Mouse (Mus musculus) midbrain, embryonic 14.5 days (tissue): ENCODE measurements around the gene Phf11b. TPM values are rescaled to one million over a fixed set of nuclear protein-coding genes. Genes with fewer than 3 reads are reported as not detected.
"Not testable (repeated sequence)": the region's sequence is repeated elsewhere in the genome, so short reads cannot be mapped to it uniquely, and the experiment has no call there.

Experiments
- ATAC-seq: fragments of 200-750 bp; cut with Nextera tagmentation; 2 replicates; pipeline ENCODE4 v1.8.0; 2017; ENCODE audit warnings: moderate number of reproducible peaks, moderate library complexity; ENCODE audit not compliant: low FRiP score, low TSS enrichment
- DNase-seq: peaks from one replicate; pipeline ENCODE4 v3.0.0-alpha.2; 2015
- H3K27ac ChIP-seq: fragments of 300-500 bp; sonication (generic); replicated peaks from 2 replicates; pipeline ENCODE4 v1.5.1; 2014; ENCODE audit warnings: mild to moderate bottlenecking, low read depth, low read length, moderate library complexity
- H3K27me3 ChIP-seq: fragments of 300-500 bp; sonication (generic); 2 replicates; pipeline ENCODE4 v1.6.1; 2014; ENCODE audit warnings: low read length, control low read depth, mixed read lengths; ENCODE audit not compliant: control insufficient read depth, insufficient read depth
- H3K36me3 ChIP-seq: fragments of 300-500 bp; sonication (generic); 2 replicates; pipeline ENCODE4 v1.6.1; 2014; ENCODE audit warnings: low read length, control low read depth; ENCODE audit not compliant: control insufficient read depth, insufficient read depth
- H3K4me1 ChIP-seq: fragments of 300-500 bp; sonication (generic); 2 replicates; pipeline ENCODE4 v1.6.1; 2014; ENCODE audit warnings: mild to moderate bottlenecking, antibody characterized with exemption, low read length, control low read depth; ENCODE audit not compliant: control insufficient read depth, insufficient read depth
- H3K4me2 ChIP-seq: fragments of 300-500 bp; sonication (generic); 2 replicates; pipeline ENCODE4 v1.6.1; 2014; ENCODE audit warnings: mild to moderate bottlenecking, low read length, moderate library complexity
- H3K4me3 ChIP-seq: fragments of 300-500 bp; sonication (generic); replicated peaks from 2 replicates; pipeline ENCODE4 v1.5.1; 2014; ENCODE audit warnings: low read depth, low read length
- H3K9ac ChIP-seq: fragments of 300-500 bp; sonication (generic); replicated peaks from 2 replicates; pipeline ENCODE4 v1.6.1; 2014; ENCODE audit warnings: mild to moderate bottlenecking, low read length, moderate library complexity
- H3K9me3 ChIP-seq: fragments of 300-500 bp; sonication (generic); 2 replicates; pipeline ENCODE4 v1.6.1; 2016; ENCODE audit warnings: low read length, control low read depth, mixed read lengths; ENCODE audit not compliant: control insufficient read depth
- WGBS: fragments of 180-500 bp; shearing (Covaris S2); extraction: QIAGEN DNeasy Blood & Tissue Kit; methylation state at CpG from one replicate; pipeline ENCODE4 v1.1.7; 2014; 5-methylcytosine and 5-hydroxymethylcytosine counted together
- polyA plus RNA-seq: library from polyadenylated mRNA; unstranded; fragments of >200 nt; fragmentation: Nextera tagmentation; extraction: Ambion mirVana; gene quantifications from 2 replicates; pipeline ENCODE4 v1.2.1, GENCODE M21; 2014

Phf11b gene
- polyA plus RNA-seq, result 2.5 TPM in 1 of 2 replicates, not detected in the other

DNA sequence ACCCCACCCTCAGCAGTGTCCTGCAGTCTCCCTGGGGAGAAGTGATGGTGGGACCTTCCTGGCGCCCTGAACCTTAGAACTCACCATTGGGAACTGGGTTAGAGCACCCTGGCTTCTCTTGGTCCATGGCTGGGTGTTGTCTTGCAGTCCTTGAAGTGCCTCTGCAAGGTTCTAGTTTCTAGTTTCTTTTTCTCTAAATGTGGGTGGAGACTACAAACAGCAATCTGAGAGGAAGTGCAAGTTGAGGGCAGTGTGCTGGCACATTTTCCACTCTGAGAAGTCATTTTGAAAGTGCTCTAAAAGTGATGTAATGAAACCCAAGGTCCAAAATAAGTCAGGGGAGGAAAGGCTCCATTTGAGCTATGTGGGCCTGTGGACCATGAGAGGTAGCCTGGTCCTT, at the start of gene Phf11b:
TSS of gene Phf11b (minus strand) at position 163 of the 400 bp plus-strand sequence.
- not testable (repeated sequence) for H3K4me2 ChIP-seq, H3K27ac ChIP-seq, ATAC-seq, H3K36me3 ChIP-seq, H3K9ac ChIP-seq, H3K4me1 ChIP-seq, H3K9me3 ChIP-seq, H3K4me3 ChIP-seq, DNase-seq, H3K27me3 ChIP-seq
- WGBS, result 70% methylated on average over 1 of the region's 1 CpGs

DNA sequence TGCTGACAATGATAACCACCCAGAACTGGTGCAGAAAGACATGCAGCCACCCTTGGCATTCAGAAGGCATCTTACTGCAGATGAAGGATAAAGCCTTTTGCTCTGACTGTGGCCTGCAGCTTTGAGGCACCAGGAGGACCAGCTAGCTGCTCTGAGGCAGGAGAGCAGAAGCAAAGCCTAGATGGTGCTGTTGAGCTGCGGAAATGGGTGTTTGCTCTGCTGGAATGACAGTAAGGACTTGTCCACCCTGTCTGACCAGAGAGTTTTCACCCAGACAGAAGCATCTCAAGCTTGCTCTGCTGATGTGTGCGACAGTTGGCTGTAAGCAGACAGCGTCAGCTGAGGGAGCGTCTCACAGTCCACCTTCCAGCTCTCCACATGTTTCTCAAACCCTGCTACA, 49.0 kb upstream of the Phf11b start:
- H3K9me3 ChIP-seq, H3K36me3 ChIP-seq, ATAC-seq, H3K9ac ChIP-seq, H3K27me3 ChIP-seq, H3K4me2 ChIP-seq, H3K4me1 ChIP-seq, H3K4me3 ChIP-seq, H3K27ac ChIP-seq: not testable (repeated sequence)
- DNase-seq, result peak; percentile 4
- 79% methylated on average over 4 of the region's 4 CpGs for WGBS

DNA sequence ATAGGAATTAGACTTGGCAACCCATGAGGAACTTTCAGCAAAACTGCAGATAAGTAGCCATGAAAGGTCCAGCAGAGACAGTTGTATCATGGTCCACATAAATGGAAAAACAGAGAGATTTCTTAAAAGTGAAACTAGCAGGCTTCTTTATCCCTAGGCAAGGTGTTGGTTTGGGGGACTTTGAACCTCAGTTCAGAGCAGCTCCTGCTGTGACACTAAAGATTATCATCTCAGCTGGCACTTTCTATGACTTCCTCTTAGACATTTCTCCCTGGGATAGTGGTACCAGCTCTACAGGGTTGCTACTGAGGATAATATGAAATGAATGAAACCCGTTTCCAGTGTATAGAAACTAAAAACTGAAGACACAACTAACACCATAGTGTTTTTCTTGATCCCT, 48.4 kb upstream of the Phf11b start:
- no peak for ATAC-seq

DNA sequence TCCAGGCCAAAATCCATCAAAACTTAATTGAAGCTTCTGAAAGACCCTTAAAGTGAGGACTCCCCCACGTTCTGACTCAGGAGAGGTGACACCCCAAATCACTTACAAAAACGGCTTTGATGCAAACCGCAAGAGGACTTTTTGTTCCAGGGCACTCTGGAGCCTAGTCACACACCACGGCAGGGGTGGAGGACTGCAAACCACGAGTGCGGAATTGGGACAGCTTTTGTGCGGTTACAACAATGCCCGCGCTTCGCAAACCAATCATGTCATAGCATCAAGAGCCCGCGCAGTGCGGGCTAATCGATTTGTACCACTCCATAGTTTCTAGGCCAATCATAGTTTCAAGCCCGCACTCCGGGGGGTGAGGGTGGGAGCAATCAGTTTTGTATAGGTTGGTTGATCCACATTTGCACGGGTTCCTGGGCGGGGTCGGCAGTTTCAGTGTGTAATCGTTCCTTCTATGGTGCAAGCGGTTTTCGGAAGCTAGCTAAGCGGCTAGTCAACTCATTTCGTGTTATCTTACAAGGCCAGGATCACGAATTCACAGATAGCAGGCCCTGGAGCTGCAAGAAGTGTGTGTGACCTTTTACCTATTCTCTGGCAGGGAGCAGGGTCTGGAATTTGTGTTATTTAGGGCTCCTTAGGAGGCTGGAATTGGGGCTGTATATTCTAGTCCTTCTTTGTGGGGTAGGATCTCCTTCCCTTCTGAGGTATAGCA, 29.4 kb upstream of the Phf11b start:
- Histone ChIP-seq H3K9ac (no peak overlapping the region), H3K4me3 (no peak overlapping the region), H3K9me3 (no peaks in the 10 kb centered on the region), H3K27ac (no peak overlapping the region), H3K27me3 (no peaks in the 10 kb centered on the region), H3K36me3 (no peaks in the 10 kb centered on the region), H3K4me1 (no peaks in the 10 kb centered on the region), H3K4me2 (no peak overlapping the region)
- ATAC-seq, result no peak
- 93% methylated on average over 25 of the region's 25 CpGs for WGBS
- DNase-seq, result no peak

More for the DNA sequence above, 48.4 kb upstream of the Phf11b start:
- 52% methylated on average over 1 of the region's 1 CpGs for WGBS
- Histone ChIP-seq H3K4me2 (no peak overlapping the region), H3K27me3 (no peaks in the 10 kb centered on the region), H3K9ac (no peak overlapping the region), H3K36me3 (no peaks in the 10 kb centered on the region), H3K9me3 (no peaks in the 10 kb centered on the region), H3K4me1 (no peaks in the 10 kb centered on the region), H3K27ac (no peak overlapping the region), H3K4me3 (no peak overlapping the region)
- DNase-seq, result no peak

DNA sequence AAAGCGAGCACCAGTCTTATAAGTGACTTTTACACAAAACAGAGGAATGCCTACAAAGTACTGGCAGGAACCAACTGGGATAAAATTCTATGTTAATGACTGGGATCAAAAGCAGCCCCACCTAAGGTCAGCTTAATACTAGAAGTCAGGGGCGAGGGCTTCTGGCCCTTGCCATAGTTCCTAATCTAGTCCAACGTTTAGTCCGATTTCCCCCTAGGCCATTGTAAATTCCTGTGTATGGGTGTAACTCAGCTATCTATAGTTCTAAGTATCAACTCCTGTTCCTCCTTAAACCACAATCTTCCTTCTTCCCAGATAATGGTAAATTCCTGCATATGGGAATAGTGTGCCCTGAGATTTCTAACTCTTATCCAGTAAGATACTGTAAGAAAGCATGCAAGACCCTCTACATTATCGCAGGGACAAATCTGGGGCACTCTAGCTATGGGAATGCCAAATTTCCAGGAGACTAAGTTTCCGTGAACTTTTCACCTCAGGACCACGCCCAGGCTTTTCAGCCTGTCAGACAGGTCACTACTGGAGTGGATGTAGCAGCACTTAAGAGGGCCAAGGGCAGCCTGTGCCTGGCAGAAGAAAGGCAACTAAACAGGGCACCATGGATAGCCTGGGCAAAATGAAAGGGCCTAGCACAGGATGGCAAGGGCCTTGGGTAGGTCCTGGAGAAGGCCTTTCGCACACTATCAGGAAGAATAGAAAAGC, 25.4 kb upstream of the Phf11b start:
- DNase-seq (no peak), ATAC-seq (no peak)
- WGBS, result 89% methylated on average over 8 of the region's 8 CpGs
- Histone ChIP-seq H3K9ac (no peak overlapping the region), H3K4me2 (no peak overlapping the region), H3K27ac (no peak overlapping the region), H3K4me1 (no peaks in the 10 kb centered on the region), H3K9me3 (no peaks in the 10 kb centered on the region), H3K36me3 (no peaks in the 10 kb centered on the region), H3K4me3 (no peak overlapping the region), H3K27me3 (no peaks in the 10 kb centered on the region; the same call in 1 of the 2 replicates)

DNA sequence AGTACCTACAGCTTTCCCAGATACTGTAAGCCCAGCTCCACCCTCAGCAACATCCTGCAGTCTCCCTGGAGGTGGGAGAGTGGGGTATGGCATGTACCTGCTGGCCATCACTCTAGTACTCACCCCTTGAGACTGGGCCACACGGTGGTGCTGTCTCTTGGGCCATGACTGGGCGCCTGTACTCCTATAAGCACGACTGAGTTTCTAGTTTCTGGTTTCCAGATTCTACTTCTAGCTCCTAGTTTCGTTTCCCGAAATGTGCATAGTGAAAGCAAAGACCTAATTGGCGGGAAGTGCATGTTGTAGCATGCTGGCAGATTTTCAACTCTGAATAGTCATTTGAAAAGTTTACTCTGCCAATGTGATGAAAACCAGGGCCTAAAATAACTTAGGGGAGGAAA, 24.1 kb upstream of the Phf11b start, which contains the start of gene Phf11d:
TSS of gene Phf11d (minus strand) at position 227 of the 401 bp plus-strand sequence.
- no peak for ATAC-seq
- H3K4me1 ChIP-seq, result no peaks in the 10 kb centered on the region
- no peaks in the 10 kb centered on the region for H3K9me3 ChIP-seq
- H3K4me3 ChIP-seq, result no peak within 1 kb of the TSS
- no peak within 1 kb of the TSS for H3K4me2 ChIP-seq
- no peaks in the 10 kb centered on the region; the same call in 1 of the 2 replicates for H3K27me3 ChIP-seq
- DNase-seq, result no peak
- no peaks in the 10 kb centered on the region for H3K36me3 ChIP-seq
- H3K27ac ChIP-seq, result no peak within 1 kb of the TSS
- no peak within 1 kb of the TSS for H3K9ac ChIP-seq
- 86% methylated on average over 6 of the region's 6 CpGs for WGBS

DNA sequence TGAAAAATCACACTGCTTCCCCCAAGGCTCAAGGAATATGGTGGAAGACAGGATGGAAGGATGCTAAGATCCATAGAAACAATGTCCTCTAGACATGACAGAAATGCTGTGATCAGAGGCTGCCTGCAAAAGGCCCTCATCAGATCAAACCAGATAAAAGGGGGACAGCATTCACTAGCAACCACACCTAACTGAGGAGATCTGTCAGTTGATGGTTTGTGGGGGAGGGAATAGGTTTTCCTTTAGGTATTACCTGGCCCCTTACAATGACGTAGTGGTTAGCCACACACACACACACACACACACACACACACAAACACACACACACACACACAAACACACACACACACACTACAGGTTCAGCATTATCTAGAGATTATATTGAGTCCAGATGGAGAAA, 1.6 kb downstream of the Phf11b start:
- no peak for DNase-seq
- no peak overlapping the region for H3K9ac ChIP-seq
- H3K9me3 ChIP-seq, result no peaks in the 10 kb centered on the region
- H3K27me3 ChIP-seq, result no peaks in the 10 kb centered on the region
- no peaks in the 10 kb centered on the region for H3K4me1 ChIP-seq
- no peak overlapping the region for H3K4me3 ChIP-seq
- no peak overlapping the region for H3K4me2 ChIP-seq
- no peak for ATAC-seq
- no peaks in the 10 kb centered on the region for H3K36me3 ChIP-seq
- no peak overlapping the region for H3K27ac ChIP-seq
- 93% methylated on average over 1 of the region's 1 CpGs for WGBS

DNA sequence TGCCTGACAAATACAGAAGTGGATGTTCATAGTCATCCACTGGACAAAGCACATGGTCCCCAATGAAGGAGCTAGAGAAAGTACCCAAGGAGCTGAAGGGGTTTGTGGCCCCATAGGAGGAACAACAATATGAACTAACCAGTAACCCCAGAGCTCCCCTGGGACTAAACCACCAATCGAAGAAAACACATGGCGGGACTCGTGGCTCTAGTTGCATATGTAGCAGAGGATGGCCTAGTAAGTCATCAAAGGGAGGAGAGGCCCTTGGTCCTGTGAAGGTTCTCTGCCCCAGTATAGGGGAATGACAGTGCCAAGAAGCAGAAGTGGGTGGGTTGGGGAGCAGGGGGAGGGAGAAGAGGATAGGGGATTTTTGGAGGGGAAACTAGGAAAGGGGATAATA, 5.1 kb downstream of the Phf11b start:
- not testable (repeated sequence) for H3K9me3 ChIP-seq, H3K27me3 ChIP-seq, ATAC-seq, H3K4me1 ChIP-seq, H3K4me2 ChIP-seq, H3K36me3 ChIP-seq, DNase-seq, H3K4me3 ChIP-seq, H3K9ac ChIP-seq, H3K27ac ChIP-seq
- 93% methylated on average over 3 of the region's 3 CpGs for whole genome bisulfite sequencing

DNA sequence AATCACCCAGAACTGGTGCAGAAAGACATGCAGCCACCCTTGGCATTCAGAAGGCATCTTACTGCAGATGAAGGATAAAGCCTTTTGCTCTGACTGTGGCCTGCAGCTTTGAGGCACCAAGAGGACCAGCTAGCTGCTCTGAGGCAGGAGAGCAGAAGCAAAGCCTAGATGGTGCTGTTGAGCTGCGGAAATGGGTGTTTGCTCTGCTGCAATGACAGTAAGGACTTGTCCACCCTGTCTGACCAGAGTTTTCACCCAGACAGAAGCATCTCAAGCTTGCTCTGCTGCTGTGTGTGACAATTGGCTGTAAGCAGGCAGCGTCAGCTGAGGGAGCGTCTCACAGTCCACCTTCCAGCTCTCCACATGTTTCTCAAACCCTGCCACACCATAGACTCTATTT, 10.7 kb downstream of the Phf11b start:
- not testable (repeated sequence) for H3K36me3 ChIP-seq, H3K4me1 ChIP-seq, H3K4me2 ChIP-seq, H3K27ac ChIP-seq, H3K9ac ChIP-seq, H3K27me3 ChIP-seq, H3K9me3 ChIP-seq, ATAC-seq, H3K4me3 ChIP-seq
- peak; percentile 29 for DNase-seq
- WGBS, result 57% methylated on average over 3 of the region's 3 CpGs
